Mouse (Mus musculus): ENCODE results near the gene Adgrg7.

Adgrg7 gene

DNA sequence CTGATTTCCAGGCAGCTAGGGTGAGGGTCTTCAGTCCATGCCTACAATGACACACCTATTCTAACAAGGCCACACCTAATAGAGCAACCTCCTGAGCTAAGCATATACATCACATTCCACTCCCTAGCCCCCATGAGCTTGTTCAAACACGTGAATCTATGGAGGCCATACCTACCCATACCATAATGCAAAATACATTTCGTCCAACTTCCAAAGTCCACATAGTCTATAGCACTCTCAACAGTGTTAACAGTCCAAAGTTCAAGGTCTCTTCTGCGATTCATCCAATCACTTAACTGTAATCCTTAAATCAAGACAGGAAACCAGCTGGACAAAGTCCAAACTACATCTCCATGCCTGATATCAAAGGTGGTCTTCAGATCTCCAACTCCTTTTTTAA, 85.6 kb downstream of the Adgrg7 start:
- no peak for DNase-seq (ENCODE audit: low spot score)

DNA sequence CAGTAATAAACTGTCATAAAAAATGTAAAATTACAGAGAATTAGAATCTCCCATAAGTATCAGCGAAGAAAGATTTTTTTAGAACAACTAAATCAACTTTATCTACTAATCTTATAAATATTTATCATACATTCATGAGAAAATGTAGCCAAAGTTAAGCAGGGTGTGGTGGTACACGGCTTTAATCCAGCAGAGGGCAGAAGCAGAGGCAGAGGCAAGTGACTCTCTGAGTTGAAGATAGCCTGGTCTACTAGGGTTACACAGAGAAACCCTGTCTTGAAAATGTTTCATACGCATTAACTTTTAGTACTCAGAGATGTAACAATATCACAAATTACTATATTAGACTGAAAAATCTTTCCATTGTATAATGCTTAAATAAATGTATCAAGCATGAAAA, 89.9 kb downstream of the Adgrg7 start:
- no peak for DNase-seq (ENCODE audit: low spot score)

DNA sequence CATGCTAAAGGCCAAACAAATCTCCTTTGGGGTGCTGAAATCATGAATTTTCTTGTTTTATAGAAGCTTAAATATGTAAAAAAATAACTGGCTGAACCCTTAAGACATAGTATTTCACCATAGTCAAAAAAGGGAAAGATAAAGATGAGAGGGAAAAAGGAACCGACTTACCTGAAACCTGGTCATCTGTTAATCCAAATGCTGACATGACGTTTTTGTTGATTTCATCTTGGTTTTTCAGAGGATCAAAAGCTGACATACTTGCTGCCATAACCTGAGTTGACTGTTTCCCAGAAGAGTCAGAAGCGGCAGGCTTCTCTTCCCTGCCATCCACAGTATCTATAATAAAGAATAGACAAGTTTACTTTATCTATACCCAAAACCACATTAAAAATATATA, 94.8 kb downstream of the Adgrg7 start:
- DNase-seq (ENCODE audit: low spot score), result no peak

- DNase-seq (ENCODE audit: low spot score), result no peak
These were observed 99.2 kb downstream of the Adgrg7 start for GRCm38 (mm10) chr16:56696448-56696847.

- DNase-seq (ENCODE audit: low spot score), result no peak
These were observed 104.9 kb downstream of the Adgrg7 start for GRCm38 (mm10) chr16:56690715-56691114.

GRCm38 (mm10) chr16:56686747-56687146, 108.9 kb downstream of the Adgrg7 start:
- no peak for DNase-seq (ENCODE audit: low spot score)

- DNase-seq (ENCODE audit: low spot score), result no peak
These were observed 114.5 kb downstream of the Adgrg7 start for GRCm38 (mm10) chr16:56681010-56681645.

DNA sequence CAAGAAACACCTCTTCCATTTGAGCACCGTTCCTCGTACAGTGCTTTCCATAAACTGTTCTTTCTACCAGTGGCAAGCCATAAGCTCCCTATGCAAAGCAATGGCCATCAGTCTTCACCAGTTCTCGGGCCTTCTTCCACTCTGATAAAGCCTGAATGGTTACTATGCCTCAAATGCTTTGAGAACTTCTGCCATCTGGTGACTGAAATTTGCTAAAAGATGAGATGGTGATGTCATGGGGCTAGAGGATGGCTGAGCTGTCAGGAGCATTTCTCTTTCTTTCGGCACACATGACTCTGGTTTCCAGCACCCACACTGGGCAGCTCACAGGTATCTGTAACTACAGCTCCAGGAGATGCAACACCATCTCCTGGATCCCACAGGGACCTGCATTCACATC, 118.5 kb downstream of the Adgrg7 start:
- no peak for DNase-seq (ENCODE audit: low spot score)

Measured in c-Kit-positive CD71-positive TER-119-positive erythroid progenitor cells, embryonic 14.5 days (primary cell).